In genomic region chr6:125483515-125484312, GRCm38 (mm10) we compare ENCODE assay signal across 11 mouse cellular contexts. TPM values are rescaled to one million over a fixed set of nuclear protein-coding genes. Genes with fewer than 3 reads are reported as not detected.
DNase-seq lines count a peak whose midpoint lies in the region; ATAC-seq and TF ChIP-seq lines count a peak whose summit lies in the region.
"Had no signal": no experiment of that assay in that cellular context is flagged by ENCODE, and none has a peak within 500 bp of the region (broad histone marks: within the 10 kb centered on the region; RNA-seq: fewer than 3 reads in every experiment).

No protein-coding gene starts in this region.

- ATAC-seq in liver, embryonic 15.5 days (ENCODE audit: insufficient read depth), result no peak
- no peak for ATAC-seq in forebrain, embryonic 15.5 days (replicated peaks)

- H3K9me3 ChIP-seq in liver, embryonic 15.5 days (replicated peaks), result no peaks in the 10 kb centered on the region
- no peaks in the 10 kb centered on the region for H3K9me3 ChIP-seq in forebrain, embryonic 15.5 days
- H3K9me3 ChIP-seq: hindbrain, embryonic 13.5 days had no signal

- no peak overlapping the region for H3K9ac ChIP-seq in liver, embryonic 15.5 days
- no peak overlapping the region for H3K9ac ChIP-seq in forebrain, embryonic 15.5 days (replicated peaks)
- H3K9ac ChIP-seq: hindbrain, embryonic 13.5 days had no signal

- peak; percentile 73 for DNase-seq in adrenal gland, adult 2 months
- DNase-seq in adrenal gland, adult 8-10 months, result no peak
- DNase-seq in spleen, adult 2 months (ENCODE audit: low read depth in 1 of 2, low spot score in 2 of 2), result no peak
- no peak for DNase-seq in spleen, adult 18-20 months
- no peak for DNase-seq in left cerebral cortex, adult 9 months (ENCODE audit: low spot score in 2 of 2)
- DNase-seq in yolk sac, embryonic 10.5 days (ENCODE audit: low spot score), result no peak
- DNase-seq: B cell, adult 2 months; lung, adult 2 months had no signal

- H3K4me2 ChIP-seq in liver, embryonic 15.5 days, result no peak overlapping the region
- no peak overlapping the region for H3K4me2 ChIP-seq in forebrain, embryonic 15.5 days (replicated peaks)
- H3K4me2 ChIP-seq: hindbrain, embryonic 13.5 days had no signal

- no peaks in the 10 kb centered on the region for H3K27me3 ChIP-seq in spleen, adult 2 months (ENCODE audit: control insufficient read depth, insufficient read depth, low read length)
- no peaks in the 10 kb centered on the region for H3K27me3 ChIP-seq in liver, embryonic 15.5 days
- no peaks in the 10 kb centered on the region for H3K27me3 ChIP-seq in forebrain, embryonic 15.5 days
- H3K27me3 ChIP-seq: hindbrain, embryonic 13.5 days had no signal

- no peak overlapping the region for H3K4me3 ChIP-seq in spleen, adult 2 months (ENCODE audit: extremely low read depth, insufficient read depth, insufficient read length)
- no peak overlapping the region for H3K4me3 ChIP-seq in liver, embryonic 15.5 days (replicated peaks)
- H3K4me3 ChIP-seq in forebrain, embryonic 15.5 days, result no peak overlapping the region
- H3K4me3 ChIP-seq: hindbrain, embryonic 13.5 days had no signal

- no peak for TF ChIP-seq POLR2A in spleen, adult 2 months (IDR thresholded peaks at IDR 0.05; ENCODE audit: low read depth, low read length)

- no peak for TF ChIP-seq CTCF in spleen, adult 2 months (IDR thresholded peaks at IDR 0.05; ENCODE audit: extremely low read depth, insufficient read depth, insufficient read length, insufficient replicate concordance)

- H3K4me1 ChIP-seq in spleen, adult 2 months (ENCODE audit: control insufficient read depth, insufficient read depth, insufficient read length), result peaks cover 38% of the 10 kb centered on the region
- H3K4me1 ChIP-seq in liver, embryonic 15.5 days (replicated peaks), result peaks cover 72% of the 10 kb centered on the region
- peaks cover 16% of the 10 kb centered on the region for H3K4me1 ChIP-seq in forebrain, embryonic 15.5 days

- no peaks in the 10 kb centered on the region for H3K36me3 ChIP-seq in spleen, adult 2 months (ENCODE audit: control insufficient read depth, insufficient read depth, low read length)
- H3K36me3 ChIP-seq in liver, embryonic 15.5 days (replicated peaks), result no peaks in the 10 kb centered on the region
- no peaks in the 10 kb centered on the region for H3K36me3 ChIP-seq in forebrain, embryonic 15.5 days
- H3K36me3 ChIP-seq: hindbrain, embryonic 13.5 days had no signal

- WGBS in spleen, adult 2 months, result 67% methylated on average over 12 of the region's 12 CpGs
- WGBS in liver, embryonic 15.5 days (ENCODE audit: insufficient replicate concordance), result 69% methylated on average over 12 of the region's 12 CpGs
- WGBS in forebrain, embryonic 15.5 days, result 93% methylated on average over 12 of the region's 12 CpGs

- H3K27ac ChIP-seq in spleen, adult 2 months (ENCODE audit: insufficient read depth, low read length), result peak overlapping the region; percentile 40
- H3K27ac ChIP-seq in liver, embryonic 15.5 days (replicated peaks), result 0 out of 2 replicates have a peak overlapping the region, but pooled peaks have one; percentile 24
- H3K27ac ChIP-seq in forebrain, embryonic 15.5 days (replicated peaks), result no peak overlapping the region
- H3K27ac ChIP-seq: hindbrain, embryonic 13.5 days had no signal

RNA-seq across cellular contexts. Expression of gene Cd9, which starts 10.9 kb away (rescaled TPM):
- total RNA-seq in adrenal gland, adult 2 months (2021), result 100 to 1,000 TPM in 1 of 2 experiments, 10 to 100 TPM in 1; 80.1 to 178 TPM
- 57.1 and 58.9 TPM in 2 replicates for polyA plus RNA-seq in adrenal gland, adult 2 months (2012; rRNA removed)
- 100 to 1,000 TPM; 108 to 171 (median 144) TPM for total RNA-seq in adrenal gland, adult 8-10 months (2022)
- polyA plus RNA-seq in spleen, adult 2 months (2012; rRNA removed), result 68.0 and 68.5 TPM in 2 replicates
- polyA plus RNA-seq in liver, embryonic 15.5 days (2015; fragmentation: Nextera tagmentation; extraction: Ambion mirVana), result 121 and 141 TPM in 2 replicates
- 75.6 and 81.6 TPM in 2 replicates for polyA plus RNA-seq in forebrain, embryonic 15.5 days (2015; fragmentation: Nextera tagmentation; extraction: Ambion mirVana)
